Mouse (Mus musculus) A20 (cell line): ENCODE measurements around the gene Arcn1.

ENCODE experiments used
- DNase-seq: peaks from one replicate; pipeline ENCODE4 v3.0.0-alpha.2; 2011; ENCODE audit warnings: low read depth, low spot score

Gene Arcn1

DNA sequence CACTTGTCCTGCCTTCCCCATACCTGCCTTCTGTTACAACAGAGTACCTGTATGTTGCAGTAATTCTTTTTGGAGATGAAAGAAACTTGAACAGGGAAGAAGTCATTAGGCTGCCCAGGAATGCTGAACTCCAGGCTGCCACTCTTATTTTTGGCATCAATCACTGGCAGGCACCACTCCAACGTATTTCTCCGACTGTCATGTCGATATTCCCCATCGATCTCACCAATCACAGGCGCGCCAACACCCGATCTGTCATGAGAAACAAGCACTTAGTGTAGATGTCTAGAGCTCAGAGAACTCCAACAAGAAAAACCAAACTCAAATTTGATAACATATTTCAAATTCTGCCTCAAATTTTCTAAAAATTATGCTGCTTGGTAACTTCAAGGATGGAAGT, 22.3 kb downstream of the Arcn1 start:
- no peak for DNase-seq

DNA sequence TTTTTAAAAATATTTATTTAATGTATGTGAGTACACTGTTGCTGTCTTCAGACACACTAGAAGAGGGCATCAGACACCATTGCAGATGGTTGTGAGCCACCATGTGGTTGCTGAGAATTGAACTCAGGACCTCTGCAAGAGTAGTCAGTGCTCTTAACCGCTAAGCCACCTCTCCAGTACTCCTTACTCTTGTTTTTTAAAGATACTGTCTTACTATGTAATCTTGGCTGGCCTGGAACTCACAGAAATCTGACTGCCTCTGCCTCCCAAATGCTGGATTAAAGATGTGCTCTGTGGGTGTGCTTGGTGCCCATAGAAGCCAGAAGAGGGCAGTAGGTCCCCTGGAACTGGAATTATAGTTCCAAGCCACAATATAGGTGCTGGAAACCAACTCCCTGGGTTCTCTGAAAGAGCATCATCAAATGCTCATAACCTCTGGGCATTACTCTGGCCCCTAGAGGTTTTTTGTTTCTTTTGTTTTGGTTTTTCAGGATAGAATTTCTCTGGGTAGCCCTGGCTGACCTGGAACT, 26.9 kb downstream of the Arcn1 start:
- peak; percentile 39 for DNase-seq

DNA sequence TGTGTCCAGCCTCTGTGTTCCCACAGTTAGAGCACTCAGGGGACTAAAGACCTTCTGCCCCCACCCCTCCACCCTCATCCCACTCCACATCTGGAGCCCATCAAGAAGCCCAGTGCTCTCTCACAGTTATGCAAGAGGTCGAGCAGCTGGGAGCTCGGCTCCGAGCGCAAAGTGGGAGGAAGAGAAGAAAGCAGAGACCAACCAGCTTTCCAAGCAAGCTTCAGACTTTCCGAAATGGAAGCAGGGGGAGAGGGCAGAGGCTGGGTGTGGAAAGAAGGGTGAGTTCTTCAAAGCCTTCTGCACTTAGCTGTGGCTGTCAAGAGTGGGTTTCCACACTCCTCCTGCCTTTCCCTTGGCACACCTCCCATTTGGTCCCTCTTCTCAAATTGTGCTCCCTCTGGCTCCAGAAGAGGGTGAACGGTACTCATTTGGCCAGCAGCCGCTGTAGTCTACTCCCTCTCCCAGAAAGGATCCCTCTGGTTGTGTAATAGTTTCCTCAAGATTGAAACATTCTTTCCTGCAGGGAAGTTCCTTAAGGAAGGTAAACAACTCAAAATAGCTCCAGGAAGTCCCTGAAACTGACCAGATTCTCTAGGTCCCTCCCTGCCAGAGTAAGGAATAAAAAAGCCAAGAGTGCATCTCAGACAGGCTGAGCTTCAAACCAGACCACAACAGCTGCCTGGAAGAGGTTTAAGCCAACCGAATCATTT, 30.2 kb downstream of the Arcn1 start:
- no peak for DNase-seq

DNA sequence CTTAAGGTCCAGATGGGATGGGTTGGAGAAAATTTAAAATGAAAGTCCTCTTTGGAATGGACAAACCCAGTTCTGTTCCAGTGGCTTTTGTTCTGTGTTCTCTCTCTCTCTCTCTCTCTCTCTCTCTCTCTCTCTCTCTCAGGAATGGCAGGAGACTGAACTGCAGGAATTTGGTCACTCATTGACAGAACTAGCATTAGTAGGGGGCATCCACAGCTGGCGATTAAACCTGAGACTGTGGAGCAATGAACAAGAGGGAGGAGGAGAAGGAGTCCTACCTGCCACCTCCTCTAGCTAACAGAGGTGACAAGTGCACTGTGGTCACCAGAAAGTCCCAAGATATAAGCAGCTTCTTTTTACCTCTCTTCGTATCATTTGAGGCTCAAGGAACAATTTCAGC, 31.3 kb downstream of the Arcn1 start:
- no peak for DNase-seq

DNA sequence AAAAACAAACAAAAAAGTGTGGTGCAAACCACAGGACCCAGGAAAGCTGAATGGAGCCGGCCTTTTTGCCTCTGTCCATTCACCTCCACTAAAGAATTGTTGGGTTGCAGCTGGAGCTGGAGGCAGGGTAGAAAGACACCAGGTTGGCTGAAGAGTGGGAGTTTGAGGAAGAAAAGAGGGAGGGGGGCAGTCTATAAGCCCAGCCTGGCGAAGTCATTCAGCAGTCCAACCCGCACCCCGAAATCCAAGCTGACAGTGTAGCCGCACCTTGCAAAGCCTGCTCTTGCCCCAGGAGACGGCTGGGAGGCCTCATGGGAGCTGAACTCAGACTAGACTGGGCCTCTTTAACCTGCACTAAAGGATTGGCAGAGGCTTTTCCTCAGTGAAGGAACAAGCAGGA, 31.8 kb downstream of the Arcn1 start:
- no peak for DNase-seq

DNA sequence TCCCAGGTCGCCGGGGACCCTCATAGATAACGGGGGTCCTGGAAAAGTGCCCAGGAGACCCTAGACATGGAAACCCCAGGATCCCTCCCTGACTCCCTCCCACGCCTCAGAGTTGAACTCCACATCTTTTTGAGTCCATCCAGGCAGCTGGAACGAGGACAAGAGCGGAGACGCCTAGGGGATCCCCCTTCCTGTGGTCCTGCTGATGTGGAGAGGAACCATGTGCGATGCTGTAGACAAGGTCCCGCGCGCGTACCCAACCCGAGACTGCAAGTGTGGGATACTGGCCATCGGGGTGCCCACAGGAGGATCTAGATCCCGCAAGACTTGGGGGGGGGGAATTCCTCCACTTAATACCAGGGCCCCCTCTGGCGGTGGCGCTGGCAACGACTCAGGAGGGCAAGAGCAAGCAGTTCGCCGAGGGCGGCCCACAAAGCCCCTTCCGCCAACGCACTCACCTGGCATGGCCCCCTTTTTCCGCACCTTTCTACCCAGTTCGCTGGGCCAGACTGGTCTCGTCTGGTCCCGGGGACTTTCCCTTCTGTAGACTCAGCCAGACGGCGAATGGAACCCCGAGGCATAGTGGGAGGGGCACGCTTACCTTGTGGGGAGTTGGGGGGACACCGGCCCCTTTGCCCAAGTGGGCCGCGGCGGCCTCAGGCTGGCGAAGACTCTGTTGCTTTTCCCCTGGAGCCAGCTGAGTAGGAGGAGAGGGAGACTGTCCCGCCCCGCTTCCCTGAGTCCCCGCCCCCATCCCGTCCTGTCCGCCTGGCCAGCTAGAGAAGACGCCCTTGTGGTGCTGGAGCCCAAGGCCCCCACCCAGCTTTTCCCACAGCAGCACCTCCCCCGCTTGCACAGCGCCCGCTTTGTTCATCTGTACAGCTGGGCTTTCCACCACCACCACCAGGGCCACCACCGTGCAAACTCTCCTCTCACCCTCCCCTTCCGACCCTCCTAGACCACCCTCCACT, 32.8 kb downstream of the Arcn1 start, which contains the start of gene Phldb1:
TSS of gene Phldb1 (minus strand) at position 675 of the 971 bp plus-strand sequence.
- DNase-seq, result peak; percentile 63

DNA sequence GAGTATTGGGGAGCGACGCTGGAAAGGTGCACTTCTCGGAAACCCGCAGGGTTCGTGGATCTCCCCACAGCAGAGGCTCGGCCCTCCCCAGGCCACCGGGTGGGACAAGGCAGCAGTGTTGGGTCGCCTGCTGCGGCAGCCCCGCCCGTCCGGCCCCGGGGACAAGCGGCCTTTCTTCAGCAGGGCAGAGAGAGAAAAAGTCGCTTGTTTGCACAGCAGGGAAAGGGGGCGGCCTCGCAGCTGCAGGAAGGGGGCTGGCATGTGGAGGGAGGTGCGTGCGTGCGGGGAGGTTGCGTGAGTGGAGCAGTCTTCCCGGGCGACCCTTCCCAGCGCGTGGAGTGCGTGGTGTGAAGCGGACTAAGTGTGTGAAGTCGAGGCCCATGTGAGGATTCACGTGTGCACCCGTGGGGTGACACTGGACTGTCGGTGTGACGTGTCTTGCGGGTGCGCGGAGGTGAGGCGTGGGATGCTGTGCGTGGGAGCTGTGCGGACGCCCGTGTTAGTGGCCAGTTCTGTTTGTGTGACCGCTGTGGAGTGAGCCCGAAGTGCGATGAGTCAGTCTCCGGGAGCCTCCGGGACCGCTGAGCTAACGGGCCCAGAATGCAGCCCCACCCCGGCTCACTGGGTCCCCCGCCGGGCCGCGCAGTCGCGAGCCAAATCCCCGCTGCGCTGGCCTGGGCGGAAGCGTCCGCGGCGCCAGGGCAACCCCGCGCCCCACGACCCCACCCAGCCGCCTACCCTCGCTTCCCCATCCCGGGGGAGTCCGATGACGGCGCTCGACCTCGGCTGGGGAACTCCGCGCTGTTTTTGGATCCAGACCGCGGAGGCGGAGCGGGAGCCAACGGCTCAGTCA, 33.7 kb downstream of the Arcn1 start:
- DNase-seq, result no peak

DNA sequence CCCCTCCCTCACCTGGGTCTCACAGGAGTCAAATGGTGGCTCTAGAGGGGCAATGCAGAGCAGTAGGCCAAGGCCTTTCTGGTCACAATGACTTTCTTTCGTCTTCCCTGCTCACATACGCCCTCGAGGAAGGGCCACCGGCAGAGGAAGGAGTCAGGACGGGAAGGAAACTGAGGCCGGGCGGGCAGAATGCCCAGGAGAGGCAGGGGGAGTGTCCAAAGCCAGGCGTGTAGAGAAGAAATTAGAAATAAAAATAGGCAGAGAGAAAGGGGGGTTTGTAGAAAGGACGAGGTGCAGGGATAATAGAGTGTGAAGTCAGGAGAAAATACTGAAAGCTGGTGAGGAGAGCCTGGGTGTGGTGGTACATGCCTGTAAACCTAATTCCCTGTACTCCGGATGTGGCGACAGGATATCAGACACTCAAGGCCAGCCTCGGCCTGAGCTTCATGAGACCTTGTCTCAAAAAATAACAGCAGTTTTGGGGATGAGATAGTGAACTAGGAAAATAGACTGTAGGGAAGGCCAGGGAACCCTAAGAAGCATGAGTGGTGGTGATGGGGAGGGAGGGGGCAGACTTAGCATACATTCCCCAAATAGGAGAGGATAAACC, 34.6 kb downstream of the Arcn1 start:
- DNase-seq, result no peak

DNA sequence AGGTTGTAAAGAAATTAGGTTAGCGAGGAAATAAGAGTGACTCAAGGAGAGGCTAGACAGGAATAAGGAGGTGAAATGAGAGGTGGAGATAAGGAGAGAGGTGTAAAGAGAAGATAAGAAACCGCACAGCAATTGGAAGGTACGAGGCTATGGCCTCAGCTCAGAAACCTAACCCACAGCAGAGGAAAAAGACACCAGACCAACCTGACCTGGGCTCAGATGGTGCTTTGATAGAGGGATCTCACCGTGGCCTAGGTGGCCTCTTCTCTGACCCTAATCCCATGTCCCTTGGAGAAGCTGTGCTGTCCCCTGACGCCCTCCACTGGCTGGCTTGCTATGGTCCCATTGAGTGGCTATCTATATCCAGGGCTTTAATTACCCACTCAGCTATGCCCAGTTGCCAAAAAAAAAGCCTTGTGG, 35.5 kb downstream of the Arcn1 start:
- DNase-seq, result no peak

DNA sequence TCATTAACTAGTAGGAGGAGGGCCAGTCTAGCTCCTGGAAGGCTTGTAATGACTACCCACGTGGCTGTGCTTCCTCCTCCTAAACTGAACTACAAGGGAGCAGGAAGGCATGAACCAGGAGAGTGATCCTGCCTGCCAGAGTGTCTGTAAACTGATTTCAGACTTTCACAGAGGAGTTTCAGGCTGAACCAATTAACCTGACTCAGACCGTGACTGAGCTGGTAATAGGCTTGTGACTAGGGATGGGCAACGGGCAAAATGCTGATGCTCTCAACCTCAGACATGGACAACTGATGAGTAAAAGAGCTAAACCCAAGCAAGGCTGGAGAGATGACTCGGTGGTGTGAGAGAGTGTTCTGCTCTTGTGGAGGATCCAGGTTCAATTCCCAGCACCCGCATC, 40.2 kb downstream of the Arcn1 start:
- DNase-seq, result no peak

DNA sequence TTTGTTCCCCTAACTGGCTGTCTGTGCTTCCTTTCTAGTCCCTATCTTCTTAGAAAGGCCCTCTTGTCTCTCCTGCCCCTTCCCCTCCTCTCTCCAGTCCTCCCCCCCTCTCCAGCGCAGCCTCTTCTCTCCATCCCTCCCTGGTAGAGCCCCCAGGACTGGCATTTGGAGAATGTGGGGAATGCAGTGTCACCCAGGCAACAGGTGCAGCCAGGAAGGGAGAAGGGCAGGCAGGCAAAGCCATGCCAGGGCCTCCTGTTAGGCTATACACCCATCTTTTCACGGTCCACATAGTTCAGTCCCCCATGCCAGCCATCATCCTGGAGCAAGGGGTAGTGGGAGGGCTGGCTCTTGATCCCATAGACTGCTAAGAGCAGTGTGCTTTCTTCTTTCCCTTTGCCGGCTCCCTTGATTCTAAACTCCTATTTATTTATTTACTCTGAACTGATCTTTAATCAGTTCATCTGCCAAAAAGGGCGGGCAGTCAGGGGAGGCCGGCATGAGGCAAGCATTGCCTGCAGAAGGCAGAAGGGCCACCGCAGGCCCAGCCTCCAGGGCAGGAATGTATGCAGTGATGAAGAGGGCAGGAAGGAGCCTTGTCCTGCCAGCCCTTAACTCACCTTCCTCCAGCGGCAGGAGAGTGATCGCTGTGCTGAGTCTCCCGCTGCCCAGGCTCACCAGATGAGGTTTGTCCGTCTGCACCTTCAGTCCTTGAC, 41.1 kb downstream of the Arcn1 start:
- no peak for DNase-seq

DNA sequence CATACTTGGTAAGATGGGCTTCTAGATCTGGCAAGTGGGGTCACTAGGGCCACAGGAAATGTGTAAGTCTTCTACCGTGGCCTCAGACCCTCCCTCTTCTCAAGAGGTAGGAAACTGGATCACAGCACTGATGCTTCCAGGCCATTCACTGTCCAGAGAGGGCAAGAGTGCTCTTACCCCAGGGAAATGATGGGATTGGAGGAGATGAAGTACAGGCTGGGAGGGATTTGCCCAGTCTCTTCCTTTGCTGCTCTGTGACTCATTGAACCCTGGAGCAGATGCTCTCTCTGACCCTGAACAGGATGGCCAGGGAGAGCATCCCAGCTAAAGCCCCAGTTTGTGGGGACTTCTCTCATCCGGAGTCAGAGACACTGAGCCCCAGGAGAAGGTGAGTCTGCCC, 43.0 kb downstream of the Arcn1 start:
- DNase-seq, result no peak

DNA sequence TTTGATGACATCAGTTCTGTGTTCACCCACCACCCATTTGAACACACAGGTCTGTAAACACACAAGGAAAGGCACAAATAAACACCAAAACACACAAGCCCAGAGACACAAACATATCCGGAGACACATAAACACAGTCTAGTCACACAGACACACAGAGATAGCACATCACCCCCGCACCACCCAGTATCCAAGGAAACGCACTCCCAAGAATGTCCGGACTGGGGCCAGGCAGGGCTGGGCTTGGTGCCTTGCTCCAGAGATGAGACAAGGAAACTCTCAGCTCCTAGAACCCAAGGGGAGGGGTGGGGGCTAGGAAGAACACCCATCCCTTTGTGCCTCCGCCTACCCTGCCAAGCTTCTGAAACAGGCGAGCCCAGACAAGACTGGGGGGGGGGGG, 43.4 kb downstream of the Arcn1 start:
- DNase-seq, result no peak

DNA sequence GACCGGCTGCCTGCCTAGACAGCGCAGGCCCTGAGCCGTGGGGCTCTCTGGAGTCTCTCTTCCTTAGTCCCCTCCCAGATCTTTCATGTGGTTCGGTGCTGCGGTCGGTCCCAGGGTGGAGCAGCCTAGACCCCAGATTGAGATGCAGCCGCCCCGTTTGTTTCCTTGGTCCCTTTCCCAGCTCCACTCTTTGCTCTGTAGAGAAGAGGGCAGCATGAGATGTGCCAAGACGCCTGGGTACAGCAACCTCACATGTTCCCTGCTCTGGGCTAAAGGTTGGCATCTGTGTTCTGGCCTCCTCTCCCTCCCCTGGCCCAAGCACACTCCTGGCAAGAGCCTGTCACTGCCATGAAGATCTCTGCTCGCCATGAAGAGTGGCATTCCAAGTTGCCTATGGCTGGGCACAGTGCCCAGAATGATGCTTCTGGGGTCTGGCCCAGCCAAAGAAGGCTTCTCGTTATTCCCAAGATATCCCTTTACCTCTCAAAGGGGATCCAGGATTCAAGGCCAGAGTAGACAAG, 44.1 kb downstream of the Arcn1 start:
- DNase-seq, result no peak

DNA sequence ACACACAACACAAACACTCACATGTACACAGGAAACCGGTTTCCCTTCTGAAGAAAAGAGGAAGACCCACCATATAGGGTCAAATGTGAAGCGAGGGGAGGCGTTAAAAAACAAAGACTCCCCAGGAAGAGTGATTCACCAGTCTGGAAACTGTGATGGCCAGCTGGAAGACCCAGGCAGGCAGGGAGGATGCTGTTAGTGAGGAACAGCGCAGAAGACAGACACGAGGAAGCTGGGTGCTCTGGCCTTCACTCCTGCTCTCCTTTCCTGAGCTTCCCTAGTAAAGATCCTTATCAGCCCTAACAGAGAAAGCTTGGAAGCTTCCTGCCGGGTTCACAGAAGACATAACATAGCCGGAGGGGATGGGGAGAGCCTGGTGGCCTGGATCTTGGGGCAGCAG, 44.6 kb downstream of the Arcn1 start:
- no peak for DNase-seq

DNA sequence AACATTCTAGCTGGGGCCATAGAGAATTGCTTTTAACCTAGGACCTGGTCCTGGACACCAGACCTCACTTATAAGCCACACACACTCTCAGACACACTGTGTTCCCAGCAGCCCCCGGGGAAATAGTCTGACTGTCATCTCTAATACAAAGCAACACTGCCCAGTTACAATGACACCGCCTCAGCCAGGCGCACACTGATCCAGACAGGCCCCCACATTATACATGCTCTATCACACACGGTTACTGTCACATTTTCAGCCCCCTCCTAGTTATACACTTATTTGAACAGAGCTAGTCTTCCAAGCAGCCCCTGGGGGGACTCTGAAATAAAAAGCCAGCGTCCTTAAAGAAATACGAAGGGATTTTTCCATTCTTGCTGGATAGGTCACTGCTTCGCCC, 45.1 kb downstream of the Arcn1 start:
- DNase-seq, result no peak

DNA sequence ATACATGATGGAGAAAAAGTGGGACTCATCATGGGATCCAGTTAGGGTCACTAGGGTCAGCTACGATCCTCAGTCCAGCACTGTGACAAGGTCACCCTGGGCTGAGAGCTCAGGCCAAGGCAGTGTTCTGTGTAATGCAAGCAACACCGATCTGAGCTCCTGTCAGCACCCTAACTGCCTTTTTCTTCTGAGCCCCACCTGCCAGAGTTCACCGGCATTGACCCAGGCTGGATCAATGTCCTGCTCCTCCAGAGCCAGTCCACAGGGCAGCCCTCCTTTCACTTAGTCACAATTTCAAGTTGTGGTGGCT, 45.8 kb downstream of the Arcn1 start:
- DNase-seq, result no peak

DNA sequence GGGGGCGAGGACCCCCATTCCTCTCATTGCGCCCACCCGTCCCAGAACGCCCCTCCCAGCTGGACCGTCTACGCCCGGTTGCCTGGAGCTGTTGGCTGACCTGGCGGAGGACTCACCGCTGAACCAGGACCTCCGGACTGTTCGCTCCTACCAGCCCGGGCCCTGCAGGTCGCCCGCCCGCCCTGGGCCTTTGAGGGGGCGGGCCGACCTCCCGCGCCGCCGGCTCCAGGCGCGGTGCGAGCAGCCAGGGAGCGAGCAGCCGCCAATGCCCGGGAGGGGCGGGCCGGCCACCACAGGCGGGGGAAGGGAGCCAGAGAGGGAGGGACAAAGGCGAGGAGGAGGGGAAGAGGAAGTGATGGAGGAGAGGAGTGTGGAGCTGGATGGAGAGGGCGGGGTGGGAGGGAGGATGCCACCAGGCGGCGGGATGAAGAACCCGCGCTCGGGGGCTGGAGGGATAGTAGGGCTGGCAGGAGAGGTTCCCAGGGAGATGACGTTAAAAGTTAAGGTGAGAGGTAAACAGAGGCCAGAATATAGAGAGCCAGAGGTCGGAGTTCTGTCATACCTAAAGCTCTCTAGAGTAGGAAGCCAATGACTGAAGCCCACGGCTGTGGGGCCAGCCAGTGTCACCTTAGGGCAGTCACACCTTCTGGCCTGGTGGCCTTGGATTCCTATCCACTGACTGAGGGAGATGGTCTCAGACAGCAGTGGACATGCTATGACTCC, 46.3 kb downstream of the Arcn1 start:
- peak; percentile 65 for DNase-seq

DNA sequence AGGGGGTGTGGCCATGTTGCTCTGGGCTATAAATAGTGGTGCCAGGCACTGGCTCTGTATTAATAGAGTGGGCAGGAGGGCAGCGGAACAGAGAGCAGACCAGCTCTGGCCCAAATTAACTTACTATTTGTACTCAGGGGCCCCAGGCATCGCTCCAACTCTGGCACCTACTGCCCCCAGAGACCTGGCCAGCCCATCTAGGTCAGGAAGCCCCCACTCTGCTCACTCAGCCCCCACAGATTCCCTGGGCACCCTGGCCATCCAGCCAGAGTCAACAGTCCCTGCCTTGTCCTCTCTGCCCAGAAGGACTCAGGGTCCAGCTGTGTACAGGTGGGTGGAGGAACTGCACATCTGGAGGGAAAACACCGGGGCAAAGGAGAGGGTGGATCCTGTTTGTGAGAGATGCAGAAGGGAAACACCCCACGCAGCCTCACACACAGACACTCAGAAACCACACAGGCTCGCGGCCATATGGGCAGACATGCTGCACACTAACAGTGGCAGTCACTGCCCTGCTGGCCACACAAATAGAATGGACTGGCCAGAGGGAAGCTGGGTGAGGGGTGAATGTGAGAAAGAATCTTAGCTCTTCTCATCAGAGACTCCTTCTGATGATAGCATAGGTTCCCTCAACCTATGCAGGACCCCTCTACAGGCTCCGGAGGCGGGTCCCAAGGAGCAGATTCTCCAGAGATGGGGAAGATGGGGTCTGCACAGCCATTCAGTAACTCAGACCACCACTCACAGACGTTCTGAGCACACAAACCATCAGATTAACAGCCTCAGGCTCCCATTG, 47.1 kb downstream of the Arcn1 start:
- DNase-seq, result peak; percentile 67
